Mouse (Mus musculus) left cerebral cortex, adult 2 months (tissue): ENCODE measurements around the gene Adora3. TPM values are rescaled to one million over a fixed set of nuclear protein-coding genes. Genes with fewer than 3 reads are reported as not detected.

Experiments used
- DNase-seq, 2 experiments: peaks; one replicate each; pipeline ENCODE4 v3.0.0; 2021 to 2022; ENCODE audit warnings: low spot score in 2 of 2, mixed read lengths in 1 of 2; ENCODE audit errors: extremely low spot score in 1 of 2
- H3K27ac ChIP-seq: fragments of 200-600 bp; 2 replicates; pipeline ENCODE4 v1.8.1; 2022
- H3K4me3 ChIP-seq: fragments of 200-600 bp; 2 replicates; pipeline ENCODE4 v1.8.1; 2022
- CTCF ChIP-seq: fragments of 200-600 bp; IDR thresholded peaks from 2 replicates; pipeline ENCODE4 v1.8.1; 2022; ENCODE audit warnings: antibody characterized with exemption, mild to moderate bottlenecking, moderate library complexity
- intact Hi-C: fragments of 180-260 bp; cut with DNase I; formaldehyde crosslinking; loops from one replicate; pipeline ENCODE4 v1.15.1; 2025
- total RNA-seq, 2 experiments: library from RNA; stranded (reverse); gene quantifications; 2 replicates each; pipeline ENCODE4 v1.2.3; 2021

Adora3 gene
- total RNA-seq, 2 experiments from 2014 or later = 0.66 to 1.1 TPM

DNA sequence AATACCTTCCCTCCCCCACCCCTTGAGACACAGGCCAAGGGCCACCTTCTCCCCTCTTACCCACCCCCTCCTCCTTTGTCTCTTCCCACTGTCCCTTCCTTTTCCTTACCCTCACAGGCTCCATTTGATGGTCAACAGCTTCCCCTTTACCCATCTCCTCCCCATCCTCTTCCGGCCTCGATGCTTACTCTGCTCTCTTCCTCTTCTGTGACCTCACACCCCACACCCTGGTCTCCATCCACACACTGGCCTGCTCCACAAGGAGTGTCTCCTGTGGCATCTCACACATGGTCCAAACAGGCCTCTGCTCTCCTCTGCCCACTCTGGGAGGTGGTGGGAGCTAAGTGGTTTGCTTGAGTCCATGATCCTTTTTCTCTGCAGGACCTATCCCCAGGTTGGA is 7.3 kb downstream of the Adora3 start:
- DNase-seq = no peak
- Histone ChIP-seq H3K27ac (no peak overlapping the region), H3K4me3 (no peak overlapping the region)
- intact Hi-C loops = no loop called here
- TF ChIP-seq CTCF = no peak

DNA sequence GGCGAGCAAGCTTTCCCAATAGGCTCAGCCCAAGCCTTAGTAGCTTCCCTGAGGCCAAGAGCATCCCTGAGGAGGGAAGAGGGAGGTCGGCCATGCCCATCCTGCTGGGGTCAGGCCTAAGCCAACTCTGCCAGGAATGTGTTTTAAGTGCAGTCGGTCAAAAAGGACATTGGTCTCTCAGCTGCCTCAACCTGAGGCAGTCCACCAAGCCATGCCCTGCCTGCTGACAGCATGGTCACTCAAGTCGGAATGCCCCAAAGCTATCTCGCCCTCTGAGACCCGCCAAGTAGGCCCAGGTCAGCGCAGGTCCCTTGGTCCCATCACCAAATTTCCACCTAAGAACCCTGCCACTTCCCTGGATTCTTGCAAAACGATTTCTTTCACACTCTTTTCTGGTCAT is 8.1 kb downstream of the Adora3 start:
- DNase-seq = no peak
- H3K4me3 ChIP-seq = no peak overlapping the region
- no peak for TF ChIP-seq CTCF
- intact Hi-C loops = no loop called here
- no peak overlapping the region for H3K27ac ChIP-seq

DNA sequence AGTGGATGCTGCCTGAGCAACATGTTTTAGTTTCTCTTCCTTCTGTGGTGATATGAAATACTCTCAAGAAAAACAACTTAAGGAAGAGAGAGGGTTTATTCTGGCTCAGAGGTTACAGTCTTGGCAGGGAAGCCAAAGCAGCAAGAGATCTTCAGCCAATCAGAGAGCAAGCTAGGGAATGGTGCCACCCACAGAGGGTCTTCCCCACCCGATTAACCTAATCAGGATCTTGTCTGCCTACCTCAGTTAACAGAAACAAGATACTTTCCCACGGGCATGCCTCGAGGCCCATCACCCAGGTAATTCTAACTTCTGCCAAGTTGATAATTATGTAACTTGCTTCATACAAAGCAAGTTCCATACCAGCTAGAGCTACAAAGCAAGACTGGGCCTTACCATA is 9.8 kb downstream of the Adora3 start:
- no peak for TF ChIP-seq CTCF
- no peak for DNase-seq
- intact Hi-C loops = no loop called here
- no peak overlapping the region for H3K27ac ChIP-seq
- H3K4me3 ChIP-seq = no peak overlapping the region

DNA sequence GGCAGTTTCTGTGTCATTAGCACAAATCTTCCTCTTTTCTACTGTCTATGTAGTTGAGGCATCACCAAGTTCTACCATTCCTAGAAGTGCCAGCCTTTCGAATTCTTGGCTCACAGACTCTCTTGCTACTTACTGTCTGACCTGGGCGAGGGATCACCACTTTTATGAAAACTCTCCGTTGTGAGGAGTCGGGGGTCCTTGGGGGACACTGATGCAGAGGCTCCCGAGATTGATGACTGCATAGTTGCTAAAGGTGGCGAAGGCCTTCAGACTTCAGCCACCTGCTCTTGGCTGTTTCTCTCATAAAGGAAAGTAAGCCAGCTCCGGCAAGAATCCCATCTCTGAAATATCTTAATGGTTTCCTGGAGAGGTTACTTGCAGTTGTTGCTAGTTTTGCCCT is 11.4 kb downstream of the Adora3 start:
- intact Hi-C loops = no loop called here

DNA sequence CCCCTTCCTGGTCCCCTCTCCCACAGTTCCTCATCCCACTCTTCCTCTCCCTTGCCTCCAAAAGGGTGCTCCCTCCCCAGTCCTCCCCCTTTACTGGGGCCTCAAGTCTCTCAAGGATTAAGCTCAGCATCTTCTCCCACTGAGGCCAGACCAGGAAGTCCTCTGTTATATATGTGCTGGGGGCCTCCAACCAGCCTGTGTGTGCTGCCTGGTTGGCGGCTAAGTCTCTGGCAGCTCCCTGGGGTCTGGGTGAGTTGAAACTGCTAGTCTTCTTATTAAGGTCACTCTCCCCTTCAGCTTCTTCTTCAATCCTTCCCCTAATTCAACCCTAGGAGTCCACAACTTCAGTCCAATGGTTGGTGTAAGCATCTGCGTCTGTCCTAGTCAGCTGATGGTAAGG is 12.5 kb downstream of the Adora3 start:
- intact Hi-C loops = no loop called here
- Histone ChIP-seq H3K4me3 (no peak overlapping the region), H3K27ac (no peak overlapping the region)
- DNase-seq = no peak
- TF ChIP-seq CTCF = no peak

More for the DNA sequence above, 11.4 kb downstream of the Adora3 start:
- Histone ChIP-seq H3K4me3 (no peak overlapping the region), H3K27ac (no peak overlapping the region)
- no peak for DNase-seq
- no peak for TF ChIP-seq CTCF

DNA sequence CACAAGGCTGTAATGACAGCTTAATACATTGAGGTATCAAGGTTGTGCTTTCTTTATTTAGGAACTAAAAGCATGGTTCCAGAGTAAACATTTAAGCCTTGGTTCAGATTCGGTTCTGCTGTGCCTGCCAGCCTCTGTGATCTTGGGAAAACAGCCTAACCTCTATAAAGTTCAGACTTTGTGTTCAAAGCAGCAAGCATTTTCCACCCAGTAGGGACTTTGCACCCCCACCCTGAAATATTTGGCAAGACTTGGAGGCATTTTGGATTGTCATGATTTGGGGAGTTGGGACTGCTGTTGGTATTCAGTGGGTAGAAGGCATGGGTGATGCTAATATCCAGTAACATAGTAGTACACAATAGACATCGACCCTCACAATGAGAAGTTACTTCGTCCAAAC is 18.3 kb downstream of the Adora3 start:
- Histone ChIP-seq H3K4me3 (no peak overlapping the region), H3K27ac (no peak overlapping the region)
- TF ChIP-seq CTCF = no peak
- intact Hi-C loops = no loop called here
- peak in 1 of 2 experiments; percentile 6 for DNase-seq

DNA sequence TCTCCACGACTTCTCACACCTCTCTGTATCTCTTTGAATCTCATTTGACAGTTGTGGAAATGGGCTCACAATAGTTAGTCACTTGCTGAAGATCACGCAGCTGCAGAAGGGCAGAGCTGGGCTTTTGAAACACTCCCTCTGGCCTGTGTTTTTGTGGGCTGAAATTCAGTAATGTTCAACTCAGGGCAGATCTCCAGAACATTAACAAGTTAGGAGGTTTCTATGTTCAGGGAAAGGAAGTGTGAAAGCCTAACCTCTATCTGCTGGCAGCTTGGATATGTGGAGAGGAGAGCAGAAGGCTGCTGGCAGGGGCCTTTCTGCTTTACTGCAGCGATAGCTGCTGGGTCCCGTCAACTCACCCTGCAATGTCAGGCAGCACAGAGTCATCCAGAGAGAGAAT is 19.6 kb downstream of the Adora3 start:
- Histone ChIP-seq H3K4me3 (no peak overlapping the region), H3K27ac (0 out of 2 replicates have a peak overlapping the region, but pooled peaks have one; percentile 24)
- DNase-seq = no peak
- intact Hi-C loops = loop anchor here (5.0 kb wide), 1 partner anchor 33 kb away; no protein-coding TSS in a partner anchor
- TF ChIP-seq CTCF = no peak

DNA sequence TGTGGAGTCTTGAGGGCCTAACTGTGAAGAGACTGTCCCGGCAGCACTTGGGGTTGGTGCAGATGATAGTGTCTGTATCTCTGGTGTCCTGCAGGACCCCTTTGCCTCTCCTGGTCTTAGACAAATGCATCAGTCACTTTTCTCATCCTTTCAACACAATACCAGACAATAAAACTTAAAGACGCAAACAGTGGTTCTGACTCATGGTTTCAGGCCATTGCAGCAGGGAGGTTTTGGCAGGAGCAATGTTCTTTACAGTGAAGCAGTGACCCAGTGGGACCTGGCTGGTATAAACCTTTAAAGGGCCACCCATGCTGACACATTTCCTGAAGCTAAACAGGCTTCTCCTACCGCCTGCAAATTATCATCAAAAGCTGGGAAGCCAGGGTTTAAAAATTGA is 20.5 kb downstream of the Adora3 start:
- intact Hi-C loops = loop anchor here (5.0 kb wide), 1 partner anchor 34 kb away; no protein-coding TSS in a partner anchor
- no peak overlapping the region for H3K4me3 ChIP-seq
- H3K27ac ChIP-seq = no peak overlapping the region
- DNase-seq = no peak
- TF ChIP-seq CTCF = no peak

DNA sequence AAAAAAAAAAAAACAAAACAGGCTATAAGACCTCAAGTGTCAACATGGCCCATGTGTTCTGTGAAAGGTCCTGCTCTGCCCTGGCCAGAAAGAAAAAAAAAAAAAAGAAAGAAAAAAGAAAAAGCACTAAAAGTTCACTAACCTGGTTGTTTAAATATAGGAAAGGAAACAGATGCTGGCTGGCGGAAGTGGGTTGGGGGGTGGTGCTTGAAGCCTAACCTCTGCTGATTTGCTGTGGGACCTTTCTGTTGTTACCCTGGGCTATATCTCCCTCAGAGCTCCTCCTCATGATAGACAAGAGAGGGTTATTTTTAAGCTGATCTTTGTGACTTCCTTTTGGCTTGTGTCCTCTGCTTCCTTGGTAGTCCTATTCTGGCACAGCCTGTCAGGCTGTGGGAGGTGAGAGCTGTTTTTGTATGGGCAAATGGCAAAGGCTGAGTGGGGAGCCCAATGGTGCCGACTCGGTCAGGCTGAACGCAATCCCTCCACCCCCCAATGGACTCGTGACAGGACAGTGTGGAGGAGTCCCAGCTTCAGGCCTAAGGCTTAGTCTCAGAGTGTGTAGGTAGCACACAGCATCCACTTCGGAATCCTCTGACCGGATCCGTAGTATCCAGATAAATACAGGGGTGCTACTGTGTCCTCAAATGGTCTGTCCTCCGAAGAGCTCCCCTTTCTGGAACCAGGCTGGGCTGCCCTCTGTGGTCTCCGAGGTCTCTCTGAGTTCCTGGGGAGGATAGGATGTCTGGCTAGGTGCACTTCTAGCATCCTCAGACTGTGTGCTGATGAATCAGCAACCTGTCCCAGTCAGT is 21.3 kb downstream of the Adora3 start:
- H3K4me3 ChIP-seq = no peak overlapping the region
- intact Hi-C loops = loop anchor here (5.0 kb wide), 1 partner anchor 35 kb away; no protein-coding TSS in a partner anchor
- no peak for TF ChIP-seq CTCF
- H3K27ac ChIP-seq = peak overlapping the region; percentile 67
- DNase-seq = no peak

DNA sequence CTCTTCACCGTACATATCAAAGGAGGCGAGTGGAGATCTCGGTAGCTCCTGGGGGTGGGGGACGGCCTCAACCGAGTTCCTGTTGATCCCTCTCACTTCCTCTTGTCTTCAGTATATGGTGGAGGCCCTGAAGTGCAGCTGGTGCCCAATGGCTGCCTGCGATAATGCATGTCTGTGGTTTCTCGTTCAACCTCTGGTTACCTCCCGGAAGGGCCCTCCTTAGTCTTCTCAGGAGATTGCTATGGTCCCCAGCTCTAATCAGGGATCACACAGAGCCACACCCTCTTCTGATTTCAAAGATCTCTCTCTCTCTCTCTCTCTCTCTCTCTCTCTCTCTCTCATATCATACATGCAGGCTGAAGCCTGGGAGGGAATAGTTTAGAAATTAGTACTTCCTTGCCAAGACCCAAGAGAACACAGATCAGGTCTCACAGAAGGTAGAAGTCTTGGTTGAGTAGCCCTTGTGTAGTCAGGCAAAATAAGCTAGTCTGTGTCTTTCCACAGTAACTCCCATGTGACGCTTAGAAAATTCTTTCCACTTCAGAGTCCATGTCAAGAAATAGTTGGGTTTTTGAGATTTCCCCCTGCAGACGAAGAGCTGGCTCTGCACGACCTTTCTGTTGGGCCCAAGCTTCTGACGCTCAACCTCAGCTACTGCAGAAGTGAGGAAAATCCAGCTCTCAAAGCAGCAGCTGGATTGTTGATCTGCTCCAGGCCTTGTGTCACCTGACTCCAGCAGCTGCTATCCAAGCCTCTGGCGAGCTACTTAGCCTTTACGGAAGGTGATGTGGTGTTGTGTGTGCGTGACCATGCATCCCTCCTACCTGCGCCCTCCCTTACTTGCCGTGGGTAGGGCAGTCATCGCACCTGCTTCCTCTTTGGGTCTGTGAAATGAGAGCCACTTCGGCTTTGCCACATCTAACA is 22.2 kb downstream of the Adora3 start:
- intact Hi-C loops = loop anchor here (5.0 kb wide), 1 partner anchor 36 kb away; no protein-coding TSS in a partner anchor
- no peak for TF ChIP-seq CTCF
- DNase-seq = peak in 1 of 2 experiments; percentile 13
- peak overlapping the region; percentile 67; the same call in 1 of the 2 replicates for H3K27ac ChIP-seq
- H3K4me3 ChIP-seq = no peak overlapping the region

DNA sequence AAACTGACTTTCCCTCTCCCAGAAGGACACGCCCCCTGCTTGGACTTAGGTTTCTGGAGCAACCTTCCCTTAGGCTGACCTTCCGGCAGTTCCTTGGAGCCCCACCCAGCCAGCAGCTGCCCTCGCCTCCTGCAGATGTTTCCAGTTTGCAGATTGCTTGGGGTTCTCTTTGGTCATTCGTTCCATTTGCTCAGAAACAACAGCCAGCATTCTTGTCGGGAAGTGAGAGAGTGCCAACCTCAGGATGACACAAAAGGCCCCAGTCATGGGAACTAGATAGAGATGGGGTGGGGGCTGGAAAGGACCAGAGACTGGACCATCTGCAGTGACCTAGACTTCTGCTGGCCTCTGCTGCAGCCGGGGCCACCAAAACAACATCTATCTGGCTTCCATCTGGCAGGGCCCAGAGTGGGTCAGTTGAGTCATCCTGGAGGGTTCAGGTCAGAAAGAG is 23.3 kb downstream of the Adora3 start:
- no peak overlapping the region for H3K27ac ChIP-seq
- no peak for TF ChIP-seq CTCF
- H3K4me3 ChIP-seq = no peak overlapping the region
- peak in 1 of 2 experiments; percentile 13 for DNase-seq
- intact Hi-C loops = loop anchor here (5.0 kb wide), 1 partner anchor 37 kb away; no protein-coding TSS in a partner anchor
